Mouse (Mus musculus) monocyte, adult 5-6 weeks (primary cell): ENCODE results near the gene Tent4b. TPM values are rescaled to one million over a fixed set of nuclear protein-coding genes. Genes with fewer than 3 reads are reported as not detected.
"Not testable (repeated sequence)": the region's sequence is repeated elsewhere in the genome, so short reads cannot be mapped to it uniquely, and the experiment has no call there.

ENCODE experiments used
- ATAC-seq: fragments of 153-309, 156-312 bp; replicated peaks from 2 replicates; pipeline ENCODE4 v1.8.0; 2017; ENCODE audit warnings: mild to moderate bottlenecking; ENCODE audit not compliant: low TSS enrichment, insufficient number of reproducible peaks, severe bottlenecking, poor library complexity, low FRiP score
- total RNA-seq: library from RNA; stranded (forward); fragments of 200-1000, 200-491, 200-594 nt; gene quantifications from 3 replicates; pipeline ENCODE4 v1.2.3, GENCODE M21; 2017

The Tent4b gene
- 53.0 to 75.7 TPM (median 54.4 TPM) in 3 replicates for total RNA-seq

DNA sequence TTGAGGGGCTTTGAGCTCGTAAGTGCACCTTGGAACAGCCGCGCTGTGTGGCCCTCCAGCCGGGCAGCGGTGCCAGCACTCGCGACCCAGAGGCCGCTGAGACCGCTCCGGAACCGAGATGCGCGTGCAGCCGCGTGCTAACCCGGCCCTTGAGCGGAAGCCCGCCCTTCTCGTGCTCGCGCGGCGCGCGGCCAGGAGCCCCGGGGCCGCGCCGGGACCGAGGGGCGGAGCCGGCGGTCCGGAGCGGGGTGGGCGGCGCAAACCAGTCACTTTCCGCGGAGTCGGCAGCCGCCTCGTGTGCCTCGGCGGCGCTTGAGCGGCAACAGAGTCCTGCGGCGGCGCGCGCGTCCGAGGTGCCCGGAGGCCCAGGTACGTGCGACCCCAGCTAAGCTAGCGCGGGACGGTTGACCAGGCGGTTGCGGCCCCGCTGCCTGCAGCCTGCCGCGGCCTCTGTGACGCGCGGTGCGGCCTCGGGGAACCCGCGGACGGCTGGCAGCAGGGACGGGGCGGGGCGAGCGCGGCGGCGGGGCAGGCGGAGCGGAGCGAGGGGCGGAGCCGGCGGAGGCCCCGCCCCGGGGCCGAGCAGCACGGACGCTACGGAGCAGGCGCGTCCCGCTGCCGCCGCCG lies at the start of gene Tent4b:
TSS of gene Tent4b (plus strand) at position 269 of the 627 bp plus-strand sequence.
- ATAC-seq: peak; percentile 65

DNA sequence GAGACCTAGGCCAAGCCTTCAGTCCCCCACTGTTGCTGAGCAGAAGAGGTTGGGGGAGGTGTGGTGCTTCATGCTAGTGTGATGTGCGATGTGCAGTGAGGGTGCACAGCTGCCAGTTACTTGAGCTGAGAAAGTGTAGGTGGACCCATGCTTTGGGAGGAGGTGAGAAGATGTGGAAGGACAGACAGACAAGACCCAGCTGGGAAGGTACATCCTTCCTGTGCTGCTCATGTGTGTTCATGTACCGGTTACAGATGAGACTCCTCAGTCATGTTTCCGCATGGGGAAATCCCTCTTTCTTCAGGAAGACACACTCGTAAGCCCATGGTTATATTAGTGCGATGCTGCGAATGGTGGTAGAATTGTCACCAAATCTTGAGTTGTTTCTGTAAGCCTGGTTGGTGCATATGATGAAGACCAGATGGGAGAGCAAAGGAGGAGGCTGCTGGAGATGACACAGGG lies 48.1 kb upstream of the Tent4b start:
- no peak for ATAC-seq

DNA sequence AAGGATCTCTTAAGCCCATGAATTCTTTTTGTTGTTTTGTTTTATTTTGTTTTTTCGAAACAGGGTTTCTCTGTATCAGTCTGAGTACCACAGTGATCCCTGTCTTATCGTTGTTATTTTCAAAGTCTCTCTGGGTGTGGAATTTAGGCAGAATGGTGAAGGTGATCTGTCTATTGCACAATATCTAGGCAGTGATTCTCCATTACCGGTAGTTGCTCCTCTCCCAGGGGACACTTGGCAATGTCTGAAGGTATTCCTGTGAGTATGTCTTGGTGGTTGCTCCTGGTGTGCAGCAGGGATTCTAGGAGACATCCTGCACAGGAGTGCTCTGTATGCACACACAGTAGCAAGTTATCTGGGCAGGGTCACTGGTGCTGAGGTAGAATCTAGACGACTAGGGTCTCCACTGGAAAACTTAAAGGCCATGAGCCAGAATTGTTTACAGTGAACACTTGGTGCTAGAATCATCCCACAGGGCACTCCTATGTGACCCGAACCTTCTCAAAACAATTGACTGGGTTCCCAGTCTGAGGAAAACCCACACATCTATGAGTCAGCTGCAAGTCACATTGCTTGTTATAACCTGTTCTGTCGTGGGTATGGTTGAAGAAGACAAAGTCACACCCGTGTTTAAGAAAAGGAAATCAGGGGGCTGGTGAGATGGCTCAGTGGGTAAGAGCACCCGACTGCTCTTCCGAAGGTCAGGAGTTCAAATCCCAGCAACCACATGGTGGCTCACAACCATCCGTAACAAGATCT lies 38.6 kb upstream of the Tent4b start:
- ATAC-seq: no peak

- ATAC-seq: peak; percentile 78; the same call in 1 of the 2 replicates
Observed at GRCm38 (mm10) chr8:88161439-88161838, 37.6 kb upstream of the Tent4b start.

DNA sequence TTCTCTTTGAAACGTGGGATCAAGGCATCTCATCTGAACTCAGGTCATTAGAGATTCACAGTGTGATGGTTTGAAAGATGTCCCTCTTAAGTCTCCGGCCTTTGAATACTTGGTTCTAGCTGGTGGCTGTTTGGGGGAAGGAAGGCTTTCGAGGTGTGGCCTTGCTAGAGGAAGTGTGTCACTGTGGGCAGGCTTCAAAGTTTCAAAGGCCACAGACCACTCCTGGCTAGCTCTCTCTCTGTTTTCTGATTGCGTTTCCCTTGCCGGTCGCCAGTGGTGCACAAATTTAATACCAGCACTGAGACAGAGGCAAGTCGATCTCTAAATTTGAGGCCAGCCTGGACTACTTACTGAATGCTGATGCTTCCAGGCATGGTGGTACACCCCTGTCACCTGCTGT lies 23.7 kb upstream of the Tent4b start:
- ATAC-seq: peak; percentile 47; the same call in 1 of the 2 replicates

- no peak for ATAC-seq
Observed at GRCm38 (mm10) chr8:88177291-88177690, 21.7 kb upstream of the Tent4b start.

- no peak for ATAC-seq
Observed at GRCm38 (mm10) chr8:88183121-88183520, 15.9 kb upstream of the Tent4b start.

DNA sequence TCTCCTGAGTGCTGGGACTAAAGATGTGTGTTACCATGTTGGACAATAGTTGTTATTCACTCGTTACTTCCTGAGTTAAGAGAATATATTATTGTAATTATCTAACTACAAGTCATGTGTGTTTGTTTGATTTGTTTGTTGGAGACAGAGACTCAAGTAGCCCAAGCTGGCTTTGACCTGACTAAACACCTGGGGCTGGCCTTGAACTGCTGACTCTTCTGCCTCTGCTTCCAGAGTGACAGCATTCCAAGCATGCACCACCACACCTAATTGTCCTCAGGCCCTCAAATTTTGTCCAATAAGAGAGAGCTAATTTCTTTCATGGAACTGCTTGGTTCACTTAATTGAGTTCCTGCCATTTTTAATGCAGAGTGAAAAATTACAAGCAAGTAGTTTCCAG lies 14.1 kb upstream of the Tent4b start:
- ATAC-seq: no peak

- no peak for ATAC-seq
Observed at GRCm38 (mm10) chr8:88185716-88186115, 13.3 kb upstream of the Tent4b start.

- no peak for ATAC-seq
Observed at GRCm38 (mm10) chr8:88197328-88197727, 1.7 kb upstream of the Tent4b start.

GRCm38 (mm10) chr8:88198551-88198944 lies 465 bp upstream of the Tent4b start:
- ATAC-seq: no peak

DNA sequence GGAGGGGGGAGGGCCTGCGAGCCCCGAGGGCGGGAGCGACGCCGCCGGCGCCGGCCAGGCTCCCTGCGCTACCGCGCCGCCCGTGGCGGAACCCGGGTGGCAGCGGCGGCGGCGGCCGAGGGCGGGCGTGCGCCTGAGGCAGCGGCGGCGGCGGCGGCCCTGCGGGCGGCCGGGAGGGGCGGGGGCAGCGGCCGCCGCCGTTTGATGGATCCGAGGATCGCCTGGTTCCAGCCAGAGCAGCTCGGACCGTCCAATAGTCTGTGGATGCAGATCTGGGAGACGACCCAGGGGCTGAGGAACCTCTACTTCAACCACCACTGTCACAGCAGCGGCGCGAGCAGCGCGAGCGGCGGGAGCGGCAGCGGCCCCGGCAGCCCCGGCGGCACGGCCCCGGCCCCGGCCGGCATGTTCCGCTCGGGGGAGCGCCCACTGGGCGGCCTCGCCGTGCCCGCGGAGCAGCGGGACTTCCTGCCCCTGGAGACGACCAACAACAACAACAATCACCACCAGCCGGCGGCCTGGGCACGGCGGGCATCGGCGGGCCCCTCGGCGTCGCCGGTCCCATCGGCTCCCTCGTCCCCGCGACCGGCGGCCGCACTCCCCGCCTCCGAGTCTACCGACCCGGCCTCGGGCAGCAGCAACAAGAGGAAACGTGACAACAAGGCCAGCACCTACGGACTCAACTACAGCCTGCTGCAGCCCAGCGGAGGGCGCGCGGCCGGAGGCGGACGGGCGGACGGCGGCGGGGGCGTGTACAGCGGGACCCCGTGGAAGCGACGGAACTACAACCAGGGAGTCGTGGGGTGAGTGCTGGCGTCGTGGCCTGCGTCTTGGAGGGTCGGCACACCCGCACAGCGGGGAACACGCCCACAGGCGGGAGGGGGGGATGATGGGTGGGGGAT lies 938 bp downstream of the Tent4b start:
- ATAC-seq: 0 out of 2 replicates have a peak, but pooled peaks have one; percentile 40

- ATAC-seq: no peak
Observed at GRCm38 (mm10) chr8:88200724-88201495, 1.9 kb downstream of the Tent4b start.

GRCm38 (mm10) chr8:88201641-88202040 lies 2.6 kb downstream of the Tent4b start:
- ATAC-seq: no peak

DNA sequence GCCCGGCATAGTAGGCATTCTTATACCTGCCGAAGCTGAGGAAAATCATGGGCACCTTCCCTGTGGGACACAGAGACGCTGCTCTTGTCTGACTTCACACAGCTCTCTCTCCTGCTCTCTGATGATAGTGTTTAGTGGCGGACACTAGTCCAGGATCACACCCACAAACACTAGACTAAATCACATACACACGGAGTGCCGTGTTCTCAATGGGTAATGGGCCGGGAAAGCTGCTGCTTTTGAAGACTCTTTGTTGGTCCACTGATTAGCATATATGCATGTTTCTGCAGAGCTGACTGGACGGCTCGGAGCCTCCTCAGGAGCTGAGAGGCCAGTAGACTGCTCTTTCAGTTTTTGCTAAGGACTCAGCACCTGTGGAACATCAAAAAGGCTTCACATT lies 7.0 kb downstream of the Tent4b start:
- ATAC-seq: no peak

- ATAC-seq: peak; percentile 56; the same call in 1 of the 2 replicates
Observed at GRCm38 (mm10) chr8:88207121-88207821, 8.3 kb downstream of the Tent4b start.

DNA sequence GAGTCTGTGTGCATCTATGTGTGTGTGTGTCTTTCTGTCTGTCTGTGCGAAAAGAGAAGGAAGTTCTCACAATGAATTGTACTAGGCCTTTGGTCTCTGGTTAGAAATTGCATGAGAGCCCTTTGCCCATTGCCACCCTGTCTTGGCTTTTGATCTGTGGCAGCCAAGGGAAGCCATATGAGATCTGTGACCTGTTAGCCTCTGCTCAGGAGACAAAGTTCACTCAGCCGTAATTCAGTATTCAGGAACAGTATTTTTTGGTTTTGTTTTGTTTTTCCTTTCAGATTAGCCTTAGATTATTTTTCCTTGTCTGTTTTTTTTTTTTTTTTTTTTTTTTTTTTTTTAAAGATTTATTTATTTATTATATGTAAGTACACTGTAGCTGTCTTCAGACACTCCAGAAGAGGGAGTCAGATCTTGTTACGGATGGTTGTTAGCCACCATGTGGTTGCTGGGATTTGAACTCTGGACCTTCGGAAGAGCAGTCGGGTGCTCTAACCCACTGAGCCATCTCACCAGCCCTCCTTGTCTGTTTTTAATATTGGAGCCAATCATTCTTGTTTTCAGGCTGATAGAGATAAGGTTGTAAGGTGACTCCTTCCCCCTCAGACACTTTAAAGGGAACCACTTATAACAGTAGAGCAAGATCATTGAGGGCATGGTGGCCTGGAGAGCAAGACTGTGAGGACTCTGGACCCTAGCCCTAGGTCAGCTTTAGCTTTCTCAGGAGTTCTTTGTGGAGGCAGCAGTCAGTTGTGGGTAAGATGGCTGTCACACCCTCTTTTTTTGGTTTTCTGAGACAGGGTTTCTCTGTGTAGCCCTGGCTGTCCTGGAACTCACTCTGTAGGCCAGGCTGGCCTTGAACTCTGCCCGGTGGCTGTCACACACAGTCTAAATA lies 11.2 kb downstream of the Tent4b start:
- not testable (repeated sequence) for ATAC-seq
